Mouse (Mus musculus): ENCODE measurements around the gene Fam71a. TPM values are rescaled to one million over a fixed set of nuclear protein-coding genes. Genes with fewer than 3 reads are reported as not detected.

The Fam71a gene
- polyA plus RNA-seq, 1 experiment from 2014 or later, result not detected

GRCm38 (mm10) chr1:191184066-191184815, 19.6 kb upstream of the Fam71a start:
- Histone ChIP-seq H3K27ac (ENCODE audit: low read depth, low read length) (no peak overlapping the region), H3K9ac (ENCODE audit: low read length) (peak overlapping the region; percentile 27; the same call in 1 of the 2 replicates), H3K4me3 (ENCODE audit: low read depth, low read length) (peak overlapping the region; percentile 46), H3K36me3 (ENCODE audit: control insufficient read depth, insufficient read depth, low read length) (no peaks in the 10 kb centered on the region), H3K4me1 (replicated peaks; ENCODE audit: control insufficient read depth, insufficient read depth, low read length) (peaks cover 14% of the 10 kb centered on the region), H3K9me3 (ENCODE audit: control insufficient read depth, low read length) (no peaks in the 10 kb centered on the region), H3K4me2 (ENCODE audit: low read depth, low read length, severe bottlenecking) (peak overlapping the region; percentile 99), H3K27me3 (ENCODE audit: control insufficient read depth, insufficient read depth, low read length) (peaks cover 53% of the 10 kb centered on the region)
- DNase-seq (ENCODE audit: low spot score) (peak; percentile 70), ATAC-seq (replicated peaks; ENCODE audit: low FRiP score) (no peak)
- 1% methylated on average over 42 of the region's 42 CpGs for WGBS

GRCm38 (mm10) chr1:191183163-191184065, 18.8 kb upstream of the Fam71a start:
- Histone ChIP-seq H3K27ac (ENCODE audit: low read depth, low read length) (no peak overlapping the region), H3K4me1 (replicated peaks; ENCODE audit: control insufficient read depth, insufficient read depth, low read length) (peaks cover 16% of the 10 kb centered on the region), H3K4me3 (ENCODE audit: low read depth, low read length) (peak overlapping the region; percentile 46), H3K36me3 (ENCODE audit: control insufficient read depth, insufficient read depth, low read length) (no peaks in the 10 kb centered on the region), H3K27me3 (ENCODE audit: control insufficient read depth, insufficient read depth, low read length) (peaks cover 53% of the 10 kb centered on the region), H3K9me3 (ENCODE audit: control insufficient read depth, low read length) (no peaks in the 10 kb centered on the region), H3K4me2 (ENCODE audit: low read depth, low read length, severe bottlenecking) (peak overlapping the region; percentile 99), H3K9ac (ENCODE audit: low read length) (peak overlapping the region; percentile 51)
- DNase-seq (ENCODE audit: low spot score) (peak; percentile 93), ATAC-seq (replicated peaks; ENCODE audit: low FRiP score) (peak; percentile 82)
- under 1% methylated on average over 67 of the region's 67 CpGs for WGBS

- H3K36me3 ChIP-seq (ENCODE audit: control insufficient read depth, insufficient read depth, low read length), result no peaks in the 10 kb centered on the region
- no peak overlapping the region for H3K27ac ChIP-seq (ENCODE audit: low read depth, low read length)
- DNase-seq (ENCODE audit: low spot score) (peak; percentile 77), ATAC-seq (replicated peaks; ENCODE audit: low FRiP score) (0 out of 2 replicates have a peak, but pooled peaks have one; percentile 9)
- peak overlapping the region; percentile 46 for H3K4me3 ChIP-seq (ENCODE audit: low read depth, low read length)
- no peaks in the 10 kb centered on the region for H3K9me3 ChIP-seq (ENCODE audit: control insufficient read depth, low read length)
- H3K27me3 ChIP-seq (ENCODE audit: control insufficient read depth, insufficient read depth, low read length), result peaks cover 52% of the 10 kb centered on the region
- peak overlapping the region; percentile 99 for H3K4me2 ChIP-seq (ENCODE audit: low read depth, low read length, severe bottlenecking)
- H3K4me1 ChIP-seq (replicated peaks; ENCODE audit: control insufficient read depth, insufficient read depth, low read length), result peaks cover 16% of the 10 kb centered on the region
- peak overlapping the region; percentile 51 for H3K9ac ChIP-seq (ENCODE audit: low read length)
- WGBS, result under 1% methylated on average over 61 of the region's 61 CpGs
Observed at GRCm38 (mm10) chr1:191182431-191183162, 18.0 kb upstream of the Fam71a start.

- H3K27ac ChIP-seq (ENCODE audit: low read depth, low read length), result no peak overlapping the region
- peaks cover 16% of the 10 kb centered on the region for H3K4me1 ChIP-seq (replicated peaks; ENCODE audit: control insufficient read depth, insufficient read depth, low read length)
Observed at GRCm38 (mm10) chr1:191181469-191182259, 17.0 kb upstream of the Fam71a start.

DNA sequence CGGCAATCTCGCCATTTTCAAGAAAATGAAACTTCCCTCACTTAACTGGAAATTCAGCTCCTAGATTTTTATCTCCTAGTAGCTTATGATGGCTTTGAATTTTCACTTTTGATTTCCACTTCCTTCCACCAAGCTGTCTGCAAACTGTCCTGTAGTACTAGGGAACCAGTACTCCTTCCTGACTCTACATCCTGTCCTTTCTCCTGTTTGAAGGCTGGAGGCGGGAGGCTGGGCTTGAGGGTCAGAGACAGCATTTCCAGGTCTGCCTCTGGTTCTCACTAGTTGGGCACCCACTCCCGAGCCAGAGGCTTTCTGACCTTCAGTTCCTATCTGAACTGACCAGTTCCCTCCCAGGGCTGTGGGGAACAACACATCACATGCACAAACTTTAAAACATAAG, 15.8 kb upstream of the Fam71a start:
- H3K9ac ChIP-seq (ENCODE audit: low read length), result no peak overlapping the region
- whole genome bisulfite sequencing, result 76% methylated on average over 4 of the region's 4 CpGs
- no peak overlapping the region for H3K4me3 ChIP-seq (ENCODE audit: low read depth, low read length)
- H3K27me3 ChIP-seq (ENCODE audit: control insufficient read depth, insufficient read depth, low read length), result peaks cover 35% of the 10 kb centered on the region
- no peak for ATAC-seq (replicated peaks; ENCODE audit: low FRiP score)
- no peaks in the 10 kb centered on the region for H3K36me3 ChIP-seq (ENCODE audit: control insufficient read depth, insufficient read depth, low read length)
- peaks cover 14% of the 10 kb centered on the region for H3K4me1 ChIP-seq (replicated peaks; ENCODE audit: control insufficient read depth, insufficient read depth, low read length)
- no peak for DNase-seq (ENCODE audit: low spot score)
- H3K9me3 ChIP-seq (ENCODE audit: control insufficient read depth, low read length), result no peaks in the 10 kb centered on the region
- no peak overlapping the region for H3K27ac ChIP-seq (ENCODE audit: low read depth, low read length)
- H3K4me2 ChIP-seq (ENCODE audit: low read depth, low read length, severe bottlenecking), result no peak overlapping the region

More at GRCm38 (mm10) chr1:191181469-191182259, 17.0 kb upstream of the Fam71a start:
- Histone ChIP-seq H3K9me3 (ENCODE audit: control insufficient read depth, low read length) (no peaks in the 10 kb centered on the region), H3K4me3 (ENCODE audit: low read depth, low read length) (peak overlapping the region; percentile 46), H3K4me2 (ENCODE audit: low read depth, low read length, severe bottlenecking) (peak overlapping the region; percentile 99), H3K36me3 (ENCODE audit: control insufficient read depth, insufficient read depth, low read length) (no peaks in the 10 kb centered on the region), H3K27me3 (ENCODE audit: control insufficient read depth, insufficient read depth, low read length) (peaks cover 45% of the 10 kb centered on the region), H3K9ac (ENCODE audit: low read length) (no peak overlapping the region)
- ATAC-seq (replicated peaks; ENCODE audit: low FRiP score) (no peak), DNase-seq (ENCODE audit: low spot score) (no peak)
- 54% methylated on average over 12 of the region's 12 CpGs for WGBS

DNA sequence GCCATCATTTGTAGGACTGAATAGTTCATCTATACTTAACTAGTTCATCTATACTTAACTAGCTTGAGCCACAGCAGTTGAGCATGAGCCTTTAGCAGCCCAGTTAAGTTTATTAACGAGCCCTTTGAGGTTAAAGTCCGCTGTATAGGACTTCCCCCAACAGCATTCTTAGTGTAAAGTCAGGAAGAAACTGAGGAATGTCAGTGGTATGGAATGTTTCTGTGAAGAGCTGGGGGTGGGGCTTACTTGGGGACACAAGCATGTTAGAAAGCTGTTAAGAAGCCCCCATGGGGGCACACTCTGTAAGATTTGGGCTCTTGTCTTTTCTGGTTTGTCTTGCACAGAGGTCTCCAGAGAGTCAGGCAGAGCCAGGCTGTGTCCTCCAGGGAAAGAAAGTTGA, 15.2 kb upstream of the Fam71a start:
- Histone ChIP-seq H3K4me2 (ENCODE audit: low read depth, low read length, severe bottlenecking) (no peak overlapping the region), H3K27me3 (ENCODE audit: control insufficient read depth, insufficient read depth, low read length) (peaks cover 29% of the 10 kb centered on the region), H3K4me3 (ENCODE audit: low read depth, low read length) (no peak overlapping the region), H3K4me1 (replicated peaks; ENCODE audit: control insufficient read depth, insufficient read depth, low read length) (peaks cover 9% of the 10 kb centered on the region), H3K36me3 (ENCODE audit: control insufficient read depth, insufficient read depth, low read length) (no peaks in the 10 kb centered on the region), H3K9me3 (ENCODE audit: control insufficient read depth, low read length) (no peaks in the 10 kb centered on the region), H3K9ac (ENCODE audit: low read length) (no peak overlapping the region), H3K27ac (ENCODE audit: low read depth, low read length) (no peak overlapping the region)
- 37% methylated on average over 2 of the region's 2 CpGs for WGBS
- no peak for DNase-seq (ENCODE audit: low spot score)
- ATAC-seq (replicated peaks; ENCODE audit: low FRiP score), result no peak

GRCm38 (mm10) chr1:191178511-191179188, 14.0 kb upstream of the Fam71a start:
- ATAC-seq (replicated peaks; ENCODE audit: low FRiP score), result no peak
- Histone ChIP-seq H3K4me3 (ENCODE audit: low read depth, low read length) (no peak overlapping the region), H3K4me2 (ENCODE audit: low read depth, low read length, severe bottlenecking) (no peak overlapping the region), H3K27ac (ENCODE audit: low read depth, low read length) (no peak overlapping the region), H3K4me1 (replicated peaks; ENCODE audit: control insufficient read depth, insufficient read depth, low read length) (peaks cover 2% of the 10 kb centered on the region; the same call in 1 of the 2 replicates), H3K27me3 (ENCODE audit: control insufficient read depth, insufficient read depth, low read length) (peaks cover 20% of the 10 kb centered on the region), H3K9me3 (ENCODE audit: control insufficient read depth, low read length) (no peaks in the 10 kb centered on the region), H3K36me3 (ENCODE audit: control insufficient read depth, insufficient read depth, low read length) (no peaks in the 10 kb centered on the region), H3K9ac (ENCODE audit: low read length) (no peak overlapping the region)
- WGBS, result 47% methylated on average over 15 of the region's 15 CpGs
- no peak for DNase-seq (ENCODE audit: low spot score)

Data from forebrain, embryonic 11.5 days (tissue).